9 mouse cellular contexts compared by ENCODE assay signal in the genomic region with DNA sequence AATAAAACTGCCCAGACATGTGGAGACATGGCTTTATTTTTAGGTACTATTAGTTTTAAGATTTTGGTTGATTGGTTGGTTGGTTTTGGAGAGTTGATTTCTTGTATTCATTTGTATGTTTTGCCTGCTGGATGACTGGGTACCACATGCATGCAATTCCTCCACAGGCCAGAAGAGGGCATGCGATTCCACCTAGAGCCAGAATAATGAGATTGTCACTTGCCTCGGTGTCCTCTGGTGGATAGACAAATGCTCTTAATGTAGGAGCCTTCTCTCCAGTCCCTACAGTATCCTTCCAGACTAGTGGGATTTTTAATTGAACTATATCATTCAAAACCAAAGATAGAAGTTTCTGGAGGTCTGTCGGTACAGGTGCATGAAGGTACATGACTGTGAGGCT.
DNase-seq lines count a peak whose midpoint lies in the region; ATAC-seq lines count a peak whose summit lies in the region.
"Had no signal": no experiment of that assay in that cellular context is flagged by ENCODE, and none has a peak within 500 bp of the region (broad histone marks: within the 10 kb centered on the region; RNA-seq: fewer than 3 reads in every experiment).

No protein-coding gene starts in this region.

- ATAC-seq in CD4-positive, CD25-positive, alpha-beta regulatory T cell, adult 4 months: no peak

- H3K36me3 ChIP-seq in forebrain, embryonic 10.5 days (replicated peaks): no peaks in the 10 kb centered on the region
- H3K36me3 ChIP-seq: lung, embryonic 15.5 days had no signal

- no peaks in the 10 kb centered on the region for H3K9me3 ChIP-seq in forebrain, embryonic 10.5 days
- H3K9me3 ChIP-seq: lung, embryonic 15.5 days had no signal

- no peaks in the 10 kb centered on the region for H3K4me1 ChIP-seq in forebrain, embryonic 10.5 days
- H3K4me1 ChIP-seq: lung, embryonic 15.5 days had no signal

- no peak overlapping the region for H3K4me3 ChIP-seq in forebrain, embryonic 10.5 days
- H3K4me3 ChIP-seq: lung, embryonic 15.5 days had no signal

- peak; percentile 11 for DNase-seq in ovary, postnatal 36 days (ENCODE audit: low spot score)
- DNase-seq in ovary, adult 18-20 months (ENCODE audit: low spot score): no peak
- peak; percentile 44 to 46 for DNase-seq in adrenal gland, postnatal 36 days
- DNase-seq in forebrain, embryonic 10.5 days (ENCODE audit: extremely low spot score, low spot score): peak; percentile 33
- DNase-seq in kidney, postnatal 36 days: peak; percentile 26 to 68
- peak; percentile 6 for DNase-seq in lung, postnatal 36 days
- DNase-seq in telencephalon, adult 2 months (ENCODE audit: low read depth, low spot score): peak; percentile 29

- H3K27ac ChIP-seq in forebrain, embryonic 10.5 days: no peak overlapping the region
- H3K27ac ChIP-seq: lung, embryonic 15.5 days had no signal

- H3K27me3 ChIP-seq in forebrain, embryonic 10.5 days (ENCODE audit: poor library complexity, severe bottlenecking): no peaks in the 10 kb centered on the region
- H3K27me3 ChIP-seq: lung, embryonic 15.5 days had no signal

- WGBS in forebrain, embryonic 10.5 days: 37% methylated on average over 3 of the region's 3 CpGs
